Mouse (Mus musculus) MEL (cell line): Measurements from ENCODE around the gene Wdr31. TPM values are rescaled to one million over a fixed set of nuclear protein-coding genes. Genes with fewer than 3 reads are reported as not detected.

Experiments
- DNase-seq: peaks from one replicate; pipeline ENCODE4 v3.0.0; 2011; ENCODE audit warnings: low read depth, low spot score
- H3K27ac ChIP-seq: 2 replicates; pipeline ENCODE4 v1.5.1; 2012; ENCODE audit warnings: low read depth, mild to moderate bottlenecking, control low read depth, low read length, moderate library complexity; ENCODE audit not compliant: control insufficient read depth
- H3K27me3 ChIP-seq, 2 experiments: fragments of 150-350 bp in 1 of 2; sonication (generic) in 1 of 2; 2 replicates each; pipeline ENCODE4 v1.6.1; 2012; ENCODE audit warnings: low read length in 2 of 2, mild to moderate bottlenecking in 2 of 2, improper control_type of control experiment in 1 of 2, moderate library complexity in 1 of 2; ENCODE audit not compliant: insufficient read depth in 2 of 2, control insufficient read depth in 1 of 2
- H3K36me3 ChIP-seq, 2 experiments: 2 replicates each; pipeline ENCODE4 v1.6.1; 2012 to 2014; ENCODE audit warnings: low read length in 2 of 2, improper control_type of control experiment in 1 of 2, inconsistent platforms in 1 of 2, mild to moderate bottlenecking in 1 of 2; ENCODE audit not compliant: insufficient read depth in 2 of 2, control insufficient read depth in 1 of 2
- H3K4me1 ChIP-seq, 2 experiments: fragments of 150-350 bp in 1 of 2; sonication (generic) in 1 of 2; 2 replicates each; pipeline ENCODE4 v1.6.1; 2012; ENCODE audit warnings: low read length in 2 of 2, improper control_type of control experiment in 1 of 2, mild to moderate bottlenecking in 1 of 2; ENCODE audit not compliant: insufficient read depth in 2 of 2, control insufficient read depth in 1 of 2
- H3K4me3 ChIP-seq, 2 experiments: fragments of 150-350 bp in 1 of 2; sonication (generic) in 1 of 2; 2 replicates each; pipeline ENCODE4 v1.5.1; 2012; ENCODE audit warnings: low read depth in 2 of 2, low read length in 2 of 2, mild to moderate bottlenecking in 2 of 2, moderate library complexity in 2 of 2, control low read depth in 1 of 2, improper control_type of control experiment in 1 of 2; ENCODE audit not compliant: control insufficient read depth in 1 of 2, insufficient read depth in 1 of 2
- H3K79me2 ChIP-seq: 2 replicates; pipeline ENCODE4 v1.6.1; 2012; ENCODE audit warnings: mild to moderate bottlenecking, low read length, moderate library complexity; ENCODE audit not compliant: control insufficient read depth, poor library complexity, insufficient read depth
- H3K9ac ChIP-seq: 2 replicates; pipeline ENCODE4 v1.6.1; 2012; ENCODE audit warnings: low read depth, mild to moderate bottlenecking, control low read depth, low read length, moderate library complexity; ENCODE audit not compliant: control insufficient read depth, poor library complexity, severe bottlenecking
- H3K9me3 ChIP-seq: fragments of 150-350 bp; sonication (generic); replicated peaks from 2 replicates; pipeline ENCODE4 v1.6.1; 2012; ENCODE audit warnings: mild to moderate bottlenecking, low read length, improper control_type of control experiment, moderate library complexity; ENCODE audit not compliant: insufficient read depth
- CHD2 ChIP-seq: IDR thresholded peaks from 2 replicates; pipeline ENCODE4 v1.6.1; 2011; ENCODE audit warnings: low read length, improper control_type of control experiment
- CTCF ChIP-seq, 3 experiments: IDR thresholded peaks in 2 of 3; conservative IDR thresholded peaks in 1 of 3; 2 replicates each; pipeline ENCODE4 v1.5.1; 2011 to 2012; ENCODE audit warnings: low read length in 3 of 3, low read depth in 2 of 3, mild to moderate bottlenecking in 2 of 3, improper control_type of control experiment in 1 of 3, inconsistent platforms in 1 of 3, mixed read lengths in 1 of 3, moderate library complexity in 1 of 3; ENCODE audit not compliant: control insufficient read depth in 1 of 3, insufficient read depth in 1 of 3, poor library complexity in 1 of 3, severe bottlenecking in 1 of 3
- ELF1 ChIP-seq: IDR thresholded peaks from 2 replicates; pipeline ENCODE4 v1.6.1; 2014; ENCODE audit warnings: low read depth, mild to moderate bottlenecking, inconsistent platforms, low read length, improper control_type of control experiment, moderate library complexity
- GABPA ChIP-seq: IDR thresholded peaks from 2 replicates; pipeline ENCODE4 v1.6.1; 2012; ENCODE audit warnings: low read depth, mild to moderate bottlenecking, inconsistent platforms, low read length, improper control_type of control experiment, moderate library complexity
- JUND ChIP-seq: IDR thresholded peaks from 2 replicates; pipeline ENCODE4 v1.6.1; 2011; ENCODE audit warnings: low read depth, mild to moderate bottlenecking, improper control_type of control experiment, low read length
- MAZ ChIP-seq: IDR thresholded peaks from 2 replicates; pipeline ENCODE4 v1.6.1; 2012; ENCODE audit warnings: low read depth, mild to moderate bottlenecking, inconsistent platforms, low read length, improper control_type of control experiment
- MYC ChIP-seq: IDR thresholded peaks from 2 replicates; pipeline ENCODE4 v1.6.1; 2011; ENCODE audit warnings: low read depth, mild to moderate bottlenecking, low read length, improper control_type of control experiment, moderate library complexity
- NELFE ChIP-seq: IDR thresholded peaks from 2 replicates; pipeline ENCODE4 v1.6.1; 2011; ENCODE audit warnings: low read depth, low read length, improper control_type of control experiment
- NRF1 ChIP-seq: IDR thresholded peaks from 2 replicates; pipeline ENCODE4 v1.6.1; 2014; ENCODE audit warnings: low read depth, mild to moderate bottlenecking, inconsistent platforms, low read length, improper control_type of control experiment, moderate library complexity; ENCODE audit not compliant: poor library complexity, insufficient read depth, severe bottlenecking
- POLR2A ChIP-seq, 2 experiments: IDR thresholded peaks; 2 replicates each; pipeline ENCODE4 v1.6.1; 2011 to 2012; ENCODE audit warnings: low read length in 2 of 2, mild to moderate bottlenecking in 2 of 2, control low read depth in 1 of 2, improper control_type of control experiment in 1 of 2, low read depth in 1 of 2, moderate library complexity in 1 of 2; ENCODE audit not compliant: control insufficient read depth in 1 of 2, insufficient read depth in 1 of 2, poor library complexity in 1 of 2
- POLR2AphosphoS5 ChIP-seq: IDR thresholded peaks from 2 replicates; pipeline ENCODE4 v1.6.1; 2012; ENCODE audit warnings: low read depth, borderline replicate concordance, mild to moderate bottlenecking, inconsistent platforms, low read length, moderate library complexity, mixed read lengths
- RAD21 ChIP-seq: IDR thresholded peaks from 2 replicates; pipeline ENCODE4 v1.6.1; 2011; ENCODE audit warnings: mild to moderate bottlenecking, low read depth, low read length, improper control_type of control experiment
- SIN3A ChIP-seq: IDR thresholded peaks from 2 replicates; pipeline ENCODE4 v1.6.1; 2012; ENCODE audit warnings: low read length, improper control_type of control experiment, inconsistent platforms
- SMC3 ChIP-seq: IDR thresholded peaks from 2 replicates; pipeline ENCODE4 v1.6.1; 2011; ENCODE audit warnings: low read depth, low read length, improper control_type of control experiment
- TBP ChIP-seq: IDR thresholded peaks from 2 replicates; pipeline ENCODE4 v1.8.0; 2011; ENCODE audit warnings: low read depth, low read length, improper control_type of control experiment
- UBTF ChIP-seq: IDR thresholded peaks from 2 replicates; pipeline ENCODE4 v1.6.1; 2012; ENCODE audit warnings: low read depth, mild to moderate bottlenecking, inconsistent platforms, low read length, improper control_type of control experiment, moderate library complexity, borderline replicate concordance; ENCODE audit not compliant: insufficient read depth
- ZMIZ1 ChIP-seq: IDR thresholded peaks from 2 replicates; pipeline ENCODE4 v1.6.1; 2012; ENCODE audit warnings: low read depth, mild to moderate bottlenecking, inconsistent platforms, low read length, improper control_type of control experiment, moderate library complexity
- ZNF384 ChIP-seq: IDR thresholded peaks from 2 replicates; pipeline ENCODE4 v1.6.1; 2012; ENCODE audit warnings: low read depth, mild to moderate bottlenecking, inconsistent platforms, low read length, improper control_type of control experiment
- polyA plus RNA-seq, 2 experiments: library from polyadenylated mRNA; stranded (reverse) in 1 of 2; unstranded in 1 of 2; fragments of >175 nt in 1 of 2; fragments of >200 nt in 1 of 2; gene quantifications; 2 replicates each; pipeline versions ENCODE4 v1.2.1 to v1.2.4; 2012; ENCODE audit warnings: low replicate concordance in 2 of 2, low read depth in 1 of 2; ENCODE audit not compliant: insufficient read length in 2 of 2, insufficient read depth in 1 of 2, missing spikeins in 1 of 2
- total RNA-seq: library from RNA; depleted of rRNA; stranded (reverse); fragments of 300-350 nt; gene quantifications from 2 replicates; pipeline ENCODE4 v1.2.3, GENCODE M21; 2012; rRNA removed

Gene Wdr31
- total and polyA plus RNA-seq, 3 experiments: 0.91 to 1.9 TPM; not detected in 1

DNA sequence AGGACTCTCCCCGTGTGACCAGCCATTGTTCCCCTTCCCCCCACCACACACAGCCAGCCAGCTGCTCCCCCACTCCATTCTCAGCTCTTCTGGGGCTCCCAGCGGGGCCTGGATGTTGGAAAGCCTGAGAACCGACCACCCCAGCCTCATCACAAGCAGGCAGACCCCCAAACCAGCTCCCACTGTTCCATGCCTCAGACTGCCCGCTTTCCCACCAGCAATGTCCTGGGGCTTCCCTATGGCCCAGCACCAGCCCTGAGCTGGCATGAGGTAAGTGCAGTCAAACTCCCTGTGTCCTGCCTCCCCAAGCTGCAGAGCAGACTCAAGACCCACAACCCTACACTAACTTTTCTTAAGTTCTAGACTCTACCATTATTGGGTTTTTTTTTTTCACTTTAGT is 64.6 kb downstream of the Wdr31 start:
- peaks cover 15 to 16% of the 10 kb centered on the region in 2 experiments for H3K36me3 ChIP-seq

DNA sequence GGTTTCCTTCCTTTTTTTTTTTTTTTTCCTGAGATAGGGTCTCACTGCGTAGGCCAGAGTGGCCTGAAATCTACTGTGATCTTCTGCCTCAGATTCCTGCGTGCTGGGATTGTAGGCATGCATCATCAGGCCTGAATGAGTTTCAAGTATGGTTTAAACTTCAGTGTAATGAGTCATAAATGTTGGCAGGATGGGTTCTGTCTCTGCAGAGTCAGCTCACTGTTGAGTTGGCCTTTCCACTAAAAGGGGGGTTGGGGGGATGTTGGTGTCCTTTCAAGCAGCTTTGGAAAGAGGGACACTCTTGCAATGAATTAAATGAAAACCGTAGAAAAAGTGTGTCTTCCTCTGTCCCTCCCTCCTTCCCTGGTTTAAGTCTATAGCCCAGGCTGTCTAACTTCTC is 71.7 kb downstream of the Wdr31 start:
- peaks cover 11 to 35% of the 10 kb centered on the region in 2 experiments for H3K36me3 ChIP-seq
- H3K79me2 ChIP-seq: peaks cover 10% of the 10 kb centered on the region
- H3K4me1 ChIP-seq: peaks cover 4 to 8% of the 10 kb centered on the region in 2 experiments
- H3K27ac ChIP-seq: no peak overlapping the region
- no peak overlapping the region for H3K9ac ChIP-seq
- no peaks in the 10 kb centered on the region for H3K9me3 ChIP-seq
- TF ChIP-seq NELFE (no peak), JUND (no peak), ZNF384 (peak; percentile 43; the same call in 1 of the 2 replicates), SIN3A (no peak), CTCF (IDR thresholded peaks at IDR 0.05 in 2 of 3, conservative IDR thresholded peaks at IDR 0.05 in 1 of 3; ENCODE audit: control insufficient read depth in 1 of 3, insufficient read depth in 1 of 3, low read depth in 2 of 3, low read length in 3 of 3, poor library complexity in 1 of 3, severe bottlenecking in 1 of 3) (no peak), ELF1 (no peak)
- TF ChIP-seq, all 39 proteins: peak for 1
- H3K4me3 ChIP-seq: no peak overlapping the region
- no peaks in the 10 kb centered on the region for H3K27me3 ChIP-seq
- DNase-seq: no peak

More for the DNA sequence above, 64.6 kb downstream of the Wdr31 start:
- no peaks in the 10 kb centered on the region for H3K27me3 ChIP-seq
- TF ChIP-seq TBP: no peak
- no peak for TF ChIP-seq UBTF
- no peak for TF ChIP-seq NRF1
- no peak for TF ChIP-seq GABPA
- no peak for TF ChIP-seq POLR2A (IDR thresholded peaks at IDR 0.05; ENCODE audit: control insufficient read depth in 1 of 2, insufficient read depth in 1 of 2, low read depth in 1 of 2, low read length in 2 of 2, poor library complexity in 1 of 2)
- no peak for TF ChIP-seq POLR2AphosphoS5
- no peak for TF ChIP-seq MYC
- TF ChIP-seq RAD21: no peak
- no peak for TF ChIP-seq ELF1
- no peak for TF ChIP-seq ZMIZ1
- no peak for TF ChIP-seq MAZ
- no peak for TF ChIP-seq CHD2
- TF ChIP-seq SMC3: no peak
- H3K79me2 ChIP-seq: peaks cover 31% of the 10 kb centered on the region
- peaks cover 9 to 13% of the 10 kb centered on the region in 2 experiments; a peak in 3 of 4 replicates for H3K4me1 ChIP-seq
- no peak overlapping the region for H3K27ac ChIP-seq
- H3K9me3 ChIP-seq: no peaks in the 10 kb centered on the region
- H3K4me3 ChIP-seq: no peak overlapping the region
- H3K9ac ChIP-seq: no peak overlapping the region
- no peak for DNase-seq

Other genes starting within 250 kb of the Wdr31 start
- not detected in 2 replicates for gene Zfp37, start 239.8 kb downstream of the Wdr31 start, total RNA-seq
- gene Zfp37, start 239.8 kb downstream of the Wdr31 start, polyA plus RNA-seq: not detected
- 0.08 TPM in 1 of 2 replicates, not detected in the other for gene Slc31a2, start 208.3 kb downstream of the Wdr31 start, total RNA-seq
- gene Slc31a2, start 208.3 kb downstream of the Wdr31 start, polyA plus RNA-seq: under 1 TPM in 1 of 2 experiments, not detected in 1; 0.25 TPM
- 21.1 and 23.3 TPM in 2 replicates for gene Fkbp15, start 110.3 kb downstream of the Wdr31 start, total RNA-seq
- gene Fkbp15, start 110.3 kb downstream of the Wdr31 start, polyA plus RNA-seq: 10 to 100 TPM in 1 of 2 experiments, not detected in 1; 26.5 TPM
- gene Slc31a1, start 110.2 kb downstream of the Wdr31 start, total RNA-seq: 18.9 and 20.6 TPM in 2 replicates
- 10 to 100 TPM; 37.5 to 46.5 TPM for gene Slc31a1, start 110.2 kb downstream of the Wdr31 start, polyA plus RNA-seq
- gene Cdc26, start 62.3 kb downstream of the Wdr31 start, total RNA-seq: 80.9 and 81.4 TPM in 2 replicates
- 10 to 100 TPM in 1 of 2 experiments, not detected in 1; 80.4 TPM for gene Cdc26, start 62.3 kb downstream of the Wdr31 start, polyA plus RNA-seq
- 24.4 and 26.9 TPM in 2 replicates for gene Prpf4, start 62.1 kb downstream of the Wdr31 start, total RNA-seq
- 10 to 100 TPM in 1 of 2 experiments, not detected in 1; 37.9 TPM for gene Prpf4, start 62.1 kb downstream of the Wdr31 start, polyA plus RNA-seq
- 0.10 and 0.15 TPM in 2 replicates for gene Rnf183, start 35.6 kb downstream of the Wdr31 start, total RNA-seq
- gene Rnf183, start 35.6 kb downstream of the Wdr31 start, polyA plus RNA-seq: under 1 TPM in 1 of 2 experiments, not detected in 1; 0.25 TPM
- gene Bspry, start 9.2 kb upstream of the Wdr31 start, total RNA-seq: 0.13 and 0.19 TPM in 2 replicates
- gene Bspry, start 9.2 kb upstream of the Wdr31 start, polyA plus RNA-seq: under 1 TPM in 1 of 2 experiments, not detected in 1; 0.50 TPM
- 3.5 and 4.0 TPM in 2 replicates for gene Hdhd3, start 32.6 kb upstream of the Wdr31 start, total RNA-seq
- gene Hdhd3, start 32.6 kb upstream of the Wdr31 start, polyA plus RNA-seq: 1 to 10 TPM in 1 of 2 experiments, not detected in 1; 6.0 TPM
- 199 and 213 TPM in 2 replicates for gene Alad, start 49.0 kb upstream of the Wdr31 start, total RNA-seq
- 100 to 1,000 TPM in 1 of 2 experiments, not detected in 1; 386 TPM for gene Alad, start 49.0 kb upstream of the Wdr31 start, polyA plus RNA-seq
- 51.4 and 63.6 TPM in 2 replicates for gene Pole3, start 54.2 kb upstream of the Wdr31 start, total RNA-seq
- gene Pole3, start 54.2 kb upstream of the Wdr31 start, polyA plus RNA-seq: 100 to 1,000 TPM in 1 of 2 experiments, not detected in 1; 103 TPM
- gene 4933430I17Rik, start 54.5 kb upstream of the Wdr31 start, total RNA-seq: 0.12 TPM in 1 of 2 replicates, not detected in the other
- gene 4933430I17Rik, start 54.5 kb upstream of the Wdr31 start, polyA plus RNA-seq: under 1 TPM in 1 of 2 experiments, not detected in 1; 0.43 TPM
- not detected in 2 replicates for gene Rgs3, start 89.0 kb upstream of the Wdr31 start, total RNA-seq
- gene Rgs3, start 89.0 kb upstream of the Wdr31 start, polyA plus RNA-seq: not detected